Mouse (Mus musculus): ENCODE measurements around the gene Ramp2. TPM values are rescaled to one million over a fixed set of nuclear protein-coding genes. Genes with fewer than 3 reads are reported as not detected.

Gene Ramp2
- 6.9 TPM in 1 of 2 replicates, not detected in the other for total RNA-seq (2017)

GRCm38 (mm10) chr11:101245855-101246701, at the start of gene Ramp2:
Gene Ramp2, plus strand, starts transcription at chr11:101246028.
- ATAC-seq (replicated peaks in 1 of 2; ENCODE audit: insufficient read depth in 1 of 2, low FRiP score in 2 of 2, low TSS enrichment in 1 of 2, low read depth in 1 of 2, poor library complexity in 2 of 2, severe bottlenecking in 2 of 2) = peak; percentile 17 to 25; a peak in 2 of 4 replicates

DNA sequence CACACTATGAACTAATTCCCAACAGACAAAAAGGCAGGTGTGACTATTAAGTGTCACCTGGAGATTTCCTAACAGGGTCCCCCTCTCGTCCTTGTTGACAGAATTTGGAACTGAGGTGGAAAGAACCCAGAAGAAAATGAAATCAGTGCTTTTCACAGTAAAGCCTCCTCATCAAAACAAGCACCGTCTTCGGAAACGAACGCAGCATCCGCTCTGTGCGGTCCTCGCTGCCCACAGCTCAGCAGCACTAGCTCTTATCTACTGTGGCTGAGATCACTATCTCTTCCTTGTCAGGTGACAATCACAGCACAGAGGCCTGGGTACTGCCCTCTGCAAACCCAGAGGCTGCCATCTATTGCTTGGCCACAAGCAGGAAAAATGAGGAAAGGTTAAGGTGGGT, 49.7 kb upstream of the Ramp2 start:
- no peak for ATAC-seq (replicated peaks in 1 of 2; ENCODE audit: insufficient read depth in 1 of 2, low FRiP score in 2 of 2, low TSS enrichment in 1 of 2, low read depth in 1 of 2, poor library complexity in 2 of 2, severe bottlenecking in 2 of 2)

DNA sequence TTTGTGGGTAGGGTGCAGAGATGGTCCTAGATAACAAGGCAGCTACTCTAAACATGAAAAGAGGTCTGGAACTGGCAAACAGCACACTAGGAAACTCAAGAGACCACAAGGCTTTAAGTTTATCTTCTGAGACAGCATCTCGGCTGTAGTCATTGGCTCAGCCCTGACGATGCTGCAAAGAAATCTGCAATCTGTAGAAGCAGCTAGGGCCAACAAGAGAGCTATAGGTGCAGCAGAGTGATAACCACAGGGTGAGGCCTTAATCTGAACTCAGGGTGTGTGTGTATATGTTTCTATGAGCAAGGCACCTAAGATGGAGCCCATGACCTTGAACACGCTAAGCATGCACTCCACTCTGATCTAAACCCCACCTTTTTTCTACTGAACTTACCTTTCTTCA, 46.3 kb upstream of the Ramp2 start:
- no peak for ATAC-seq (replicated peaks in 1 of 2; ENCODE audit: insufficient read depth in 1 of 2, low FRiP score in 2 of 2, low TSS enrichment in 1 of 2, low read depth in 1 of 2, poor library complexity in 2 of 2, severe bottlenecking in 2 of 2)

DNA sequence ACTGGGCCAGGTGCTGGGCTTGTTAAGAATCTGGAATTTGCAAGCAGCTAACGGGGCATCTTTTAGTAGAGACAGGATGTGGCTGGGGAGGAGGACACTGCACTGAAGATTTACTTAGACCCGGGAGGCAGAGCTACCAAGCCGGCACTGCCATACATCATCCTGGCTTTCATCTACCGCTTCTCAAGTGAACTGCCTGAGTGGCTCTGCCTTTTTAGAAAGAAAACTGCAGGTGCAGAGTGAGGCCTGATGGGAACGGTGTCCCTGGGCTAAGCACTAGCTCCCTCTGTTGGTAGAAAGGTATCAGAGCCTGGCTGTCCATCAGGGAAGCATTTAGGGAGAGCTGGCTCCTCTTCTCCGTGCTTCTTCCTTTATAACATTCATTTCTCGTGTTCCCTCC, 44.8 kb upstream of the Ramp2 start:
- peak in 1 of 2 experiments; percentile 56; a peak in 1 of 4 replicates for ATAC-seq (replicated peaks in 1 of 2; ENCODE audit: insufficient read depth in 1 of 2, low FRiP score in 2 of 2, low TSS enrichment in 1 of 2, low read depth in 1 of 2, poor library complexity in 2 of 2, severe bottlenecking in 2 of 2)

- peak; percentile 67 to 71 for ATAC-seq (replicated peaks in 1 of 2; ENCODE audit: insufficient read depth in 1 of 2, low FRiP score in 2 of 2, low TSS enrichment in 1 of 2, low read depth in 1 of 2, poor library complexity in 2 of 2, severe bottlenecking in 2 of 2)
Measured at GRCm38 (mm10) chr11:101211970-101212369, 33.9 kb upstream of the Ramp2 start.

DNA sequence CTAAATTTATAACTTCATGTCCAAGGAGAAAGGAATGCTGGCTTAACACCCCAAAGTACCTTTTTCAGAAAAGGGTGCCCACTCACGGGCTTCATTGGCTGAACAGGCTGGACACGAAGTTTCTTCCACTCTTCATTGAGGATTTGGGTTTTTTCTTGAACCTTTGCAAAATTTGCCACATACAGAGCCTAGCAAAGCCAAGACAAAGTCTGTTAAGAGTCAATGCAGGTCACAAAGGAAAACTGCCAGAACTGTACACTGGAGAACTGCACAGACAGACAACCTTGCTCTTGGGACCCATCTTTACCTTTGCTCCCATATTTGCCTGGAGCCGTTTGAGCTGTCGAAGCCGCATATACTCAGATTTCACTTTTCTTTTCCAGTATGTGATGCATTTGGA, 28.9 kb upstream of the Ramp2 start:
- ATAC-seq (replicated peaks in 1 of 2; ENCODE audit: insufficient read depth in 1 of 2, low FRiP score in 2 of 2, low TSS enrichment in 1 of 2, low read depth in 1 of 2, poor library complexity in 2 of 2, severe bottlenecking in 2 of 2) = no peak

GRCm38 (mm10) chr11:101218436-101219055, 27.3 kb upstream of the Ramp2 start:
- ATAC-seq (replicated peaks in 1 of 2; ENCODE audit: insufficient read depth in 1 of 2, low FRiP score in 2 of 2, low TSS enrichment in 1 of 2, low read depth in 1 of 2, poor library complexity in 2 of 2, severe bottlenecking in 2 of 2) = no peak

DNA sequence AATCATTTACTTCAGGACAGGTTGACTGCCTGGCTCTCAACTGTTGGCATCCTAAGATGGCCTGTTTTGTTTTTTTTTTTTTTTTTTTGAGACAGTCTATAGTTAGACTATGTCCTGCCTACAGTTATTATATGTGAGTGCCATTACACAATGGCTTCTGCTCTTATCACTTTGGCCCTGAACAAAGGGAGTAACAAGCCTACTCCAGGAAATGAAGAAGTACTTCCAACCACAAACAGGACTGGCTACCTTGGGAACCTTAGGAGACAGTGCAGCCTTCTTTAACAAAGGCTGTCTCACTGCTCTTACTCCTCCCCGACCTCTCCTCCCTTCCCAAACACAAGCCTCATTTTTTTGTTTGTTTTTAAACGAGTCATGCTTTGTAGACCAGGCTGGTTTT, 25.0 kb upstream of the Ramp2 start:
- ATAC-seq (replicated peaks in 1 of 2; ENCODE audit: insufficient read depth in 1 of 2, low FRiP score in 2 of 2, low TSS enrichment in 1 of 2, low read depth in 1 of 2, poor library complexity in 2 of 2, severe bottlenecking in 2 of 2) = no peak

GRCm38 (mm10) chr11:101221306-101221986, 24.4 kb upstream of the Ramp2 start:
- ATAC-seq (replicated peaks in 1 of 2; ENCODE audit: insufficient read depth in 1 of 2, low FRiP score in 2 of 2, low TSS enrichment in 1 of 2, low read depth in 1 of 2, poor library complexity in 2 of 2, severe bottlenecking in 2 of 2) = peak; percentile 5 to 42; a peak in 1 of 4 replicates

GRCm38 (mm10) chr11:101224337-101224736, 21.5 kb upstream of the Ramp2 start:
- ATAC-seq (replicated peaks in 1 of 2; ENCODE audit: insufficient read depth in 1 of 2, low FRiP score in 2 of 2, low TSS enrichment in 1 of 2, low read depth in 1 of 2, poor library complexity in 2 of 2, severe bottlenecking in 2 of 2) = no peak

- ATAC-seq (replicated peaks in 1 of 2; ENCODE audit: insufficient read depth in 1 of 2, low FRiP score in 2 of 2, low TSS enrichment in 1 of 2, low read depth in 1 of 2, poor library complexity in 2 of 2, severe bottlenecking in 2 of 2) = no peak
Measured at GRCm38 (mm10) chr11:101225331-101226064, 20.3 kb upstream of the Ramp2 start.

DNA sequence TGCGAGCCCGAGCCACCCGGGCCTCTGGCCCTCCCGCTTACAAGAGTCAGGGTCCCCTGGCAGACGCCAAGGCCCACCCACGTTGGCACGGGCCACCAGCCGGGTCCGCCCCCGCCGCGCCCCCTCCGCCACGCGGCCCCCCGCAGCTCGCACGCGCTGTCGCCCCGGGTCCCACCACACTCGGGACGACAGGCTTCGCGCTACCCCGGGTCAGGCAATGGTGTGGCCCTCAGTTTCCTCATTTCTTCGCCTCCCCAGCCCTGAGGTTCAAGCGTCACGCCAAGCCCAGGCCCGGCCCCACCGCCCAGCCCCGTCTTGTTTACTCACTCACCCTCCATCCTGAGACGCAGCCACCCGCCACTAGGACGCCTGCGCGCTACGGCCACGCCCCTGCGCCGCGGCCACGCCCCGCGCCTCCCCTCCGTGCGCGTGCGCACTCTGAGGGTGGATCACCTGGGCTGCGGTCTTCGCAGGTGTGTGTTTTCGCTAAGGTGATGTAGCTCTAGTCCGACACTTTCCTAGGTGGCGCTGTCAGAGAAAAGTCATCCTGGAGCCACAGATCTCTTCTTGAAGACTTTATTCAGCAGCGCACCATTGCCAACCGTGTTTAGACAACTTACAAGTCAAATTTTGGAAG, 19.6 kb upstream of the Ramp2 start, which contains the start of gene Ezh1:
TSS of gene Ezh1 (minus strand) at position 399 of the 637 bp plus-strand sequence.
- peak; percentile 89 to 97 for ATAC-seq (replicated peaks in 1 of 2; ENCODE audit: insufficient read depth in 1 of 2, low FRiP score in 2 of 2, low TSS enrichment in 1 of 2, low read depth in 1 of 2, poor library complexity in 2 of 2, severe bottlenecking in 2 of 2)

GRCm38 (mm10) chr11:101229361-101229900, 16.4 kb upstream of the Ramp2 start:
- ATAC-seq (replicated peaks in 1 of 2; ENCODE audit: insufficient read depth in 1 of 2, low FRiP score in 2 of 2, low TSS enrichment in 1 of 2, low read depth in 1 of 2, poor library complexity in 2 of 2, severe bottlenecking in 2 of 2) = no peak

DNA sequence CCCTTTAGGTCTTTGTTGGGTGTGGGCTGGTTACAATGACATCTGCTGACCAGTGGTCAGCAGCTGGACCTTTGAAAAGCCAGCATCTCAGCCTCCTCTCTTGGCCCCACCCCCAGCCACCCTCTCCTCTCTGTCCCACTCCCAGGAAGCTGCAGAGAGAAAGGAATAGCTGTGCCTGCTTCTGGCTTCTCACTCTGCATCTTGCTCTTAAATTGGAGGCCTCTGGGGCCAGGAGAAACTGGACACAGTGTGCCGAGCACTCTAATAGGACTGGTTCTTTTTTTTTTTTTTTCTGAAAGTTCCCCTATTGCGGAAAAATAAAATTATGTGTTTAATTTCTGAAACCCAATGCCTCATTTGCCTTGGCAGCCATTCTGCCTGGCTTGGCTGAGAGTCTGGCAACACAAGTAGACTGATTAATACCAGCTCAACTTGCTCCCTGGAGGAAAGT, 15.7 kb upstream of the Ramp2 start:
- ATAC-seq (replicated peaks in 1 of 2; ENCODE audit: insufficient read depth in 1 of 2, low FRiP score in 2 of 2, low TSS enrichment in 1 of 2, low read depth in 1 of 2, poor library complexity in 2 of 2, severe bottlenecking in 2 of 2) = no peak

DNA sequence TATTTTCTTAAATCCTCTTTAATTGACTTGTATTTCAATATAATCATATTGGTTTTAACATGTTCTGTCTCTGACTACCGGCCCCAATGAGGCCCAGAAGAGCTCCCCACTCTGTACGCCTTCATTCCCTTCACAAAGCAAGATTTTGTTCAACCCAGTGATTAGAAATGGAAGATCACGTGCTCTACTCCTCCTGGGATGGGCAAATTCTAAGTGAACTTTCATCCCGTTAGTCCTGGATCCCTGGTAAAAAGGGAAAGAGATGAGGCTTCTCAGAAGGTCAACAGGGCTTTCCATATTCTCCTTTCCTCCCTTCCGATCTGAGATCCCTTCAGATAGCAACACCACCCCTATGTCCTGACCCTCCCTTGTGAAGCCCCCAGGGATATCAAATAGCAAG, 15.3 kb upstream of the Ramp2 start:
- ATAC-seq (replicated peaks in 1 of 2; ENCODE audit: insufficient read depth in 1 of 2, low FRiP score in 2 of 2, low TSS enrichment in 1 of 2, low read depth in 1 of 2, poor library complexity in 2 of 2, severe bottlenecking in 2 of 2) = no peak

GRCm38 (mm10) chr11:101230991-101231871, 14.6 kb upstream of the Ramp2 start:
- ATAC-seq (replicated peaks in 1 of 2; ENCODE audit: insufficient read depth in 1 of 2, low FRiP score in 2 of 2, low TSS enrichment in 1 of 2, low read depth in 1 of 2, poor library complexity in 2 of 2, severe bottlenecking in 2 of 2) = no peak
